Mouse (Mus musculus) C2C12 (cell line): Measurements from ENCODE around the gene Stambpl1. TPM values are rescaled to one million over a fixed set of nuclear protein-coding genes. Genes with fewer than 3 reads are reported as not detected.

Experiments
- H3K27me3 ChIP-seq: one replicate; pipeline ENCODE4 v1.6.1; 2011; ENCODE audit not compliant: control insufficient read depth, insufficient read depth, insufficient read length
- H3K36me3 ChIP-seq: one replicate; pipeline ENCODE4 v1.6.1; 2011; ENCODE audit not compliant: control insufficient read depth, insufficient read depth
- H3K4me3 ChIP-seq: one replicate; pipeline ENCODE4 v1.5.1; 2011; ENCODE audit warnings: mild to moderate bottlenecking, control low read depth; ENCODE audit not compliant: poor library complexity, insufficient read depth, severe bottlenecking
- H3K79me2 ChIP-seq: one replicate; pipeline ENCODE4 v1.6.1; 2011; ENCODE audit not compliant: control insufficient read depth, insufficient read depth
- H3K79me3 ChIP-seq: one replicate; pipeline ENCODE4 v1.6.1; 2011; ENCODE audit warnings: low read depth, control low read depth
- H3ac ChIP-seq: one replicate; pipeline ENCODE3; 2011; ENCODE audit warnings: low read depth; ENCODE audit not compliant: control insufficient read depth, insufficient read length
- CEBPB ChIP-seq: IDR thresholded peaks from one replicate; pipeline ENCODE4 v1.6.1; 2011; ENCODE audit warnings: low read depth, mild to moderate bottlenecking, control low read depth, moderate library complexity
- CTCF ChIP-seq: IDR thresholded peaks from one replicate; pipeline ENCODE4 v1.5.1; 2011; ENCODE audit not compliant: control insufficient read depth, insufficient read depth, insufficient read length
- FOSL1 ChIP-seq: IDR thresholded peaks from one replicate; pipeline ENCODE4 v1.8.0; 2011; ENCODE audit warnings: mild to moderate bottlenecking, low read length; ENCODE audit not compliant: poor library complexity, insufficient read depth, severe bottlenecking
- MAX ChIP-seq: IDR thresholded peaks from one replicate; pipeline ENCODE4 v1.6.1; 2011; ENCODE audit warnings: mild to moderate bottlenecking, control low read depth
- MYOD1 ChIP-seq: IDR thresholded peaks from one replicate; pipeline ENCODE4 v1.6.1; 2011; ENCODE audit warnings: low read depth; ENCODE audit not compliant: control insufficient read depth, insufficient read length
- MYOG ChIP-seq: IDR thresholded peaks from one replicate; pipeline ENCODE4 v1.6.1; 2011; ENCODE audit not compliant: control insufficient read depth, insufficient read length; ENCODE audit errors: extremely low read depth
- USF1 ChIP-seq: IDR thresholded peaks from one replicate; pipeline ENCODE4 v1.6.1; 2011; ENCODE audit warnings: low read depth, mild to moderate bottlenecking, control low read depth, moderate library complexity
- polyA plus RNA-seq: library from polyadenylated mRNA; unstranded; fragments of >200 nt; fragmentation: generic; extraction: Trizol; gene quantifications from one replicate; pipeline ENCODE4 v1.2.1, GENCODE M21; 2012; ENCODE audit warnings: missing spikeins

The Stambpl1 gene
- polyA plus RNA-seq, 1 experiment: 19.0 TPM

- Histone ChIP-seq H3ac (no peak overlapping the region), H3K36me3 (no peaks in the 10 kb centered on the region), H3K27me3 (no peaks in the 10 kb centered on the region), H3K4me3 (no peak overlapping the region), H3K79me2 (no peaks in the 10 kb centered on the region), H3K79me3 (no peaks in the 10 kb centered on the region)
- TF ChIP-seq MAX: no peak
- TF ChIP-seq CEBPB: peak; percentile 74
Measured at GRCm38 (mm10) chr19:34179136-34179535, 12.9 kb upstream of the Stambpl1 start.

GRCm38 (mm10) chr19:34180316-34180715 lies 11.7 kb upstream of the Stambpl1 start:
- Histone ChIP-seq H3K27me3 (no peaks in the 10 kb centered on the region), H3K4me3 (no peak overlapping the region), H3K79me2 (no peaks in the 10 kb centered on the region), H3K36me3 (no peaks in the 10 kb centered on the region), H3K79me3 (no peaks in the 10 kb centered on the region), H3ac (no peak overlapping the region)
- TF ChIP-seq USF1 (no peak), MYOG (no peak), MYOD1 (peak; percentile 73), FOSL1 (no peak), CTCF (no peak), MAX (no peak), CEBPB (no peak)

DNA sequence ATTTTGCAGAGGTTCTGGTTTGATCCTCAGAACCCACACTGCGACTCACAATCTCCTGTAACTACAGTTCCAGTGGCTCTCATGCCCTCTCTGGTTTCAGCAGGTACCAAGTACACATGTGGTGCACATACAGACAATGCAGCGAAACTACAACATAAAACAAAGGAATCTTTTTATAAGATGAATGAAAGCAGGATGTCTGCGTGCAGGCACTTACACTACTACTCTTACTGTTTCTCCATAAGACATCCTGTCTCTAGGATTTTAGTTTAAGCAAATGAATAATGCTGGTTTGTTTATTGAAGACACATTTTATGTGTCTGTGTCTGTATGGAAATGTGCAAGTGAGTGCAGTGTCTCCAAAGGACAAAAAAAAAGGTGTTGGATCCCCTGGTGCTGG lies 10.8 kb upstream of the Stambpl1 start:
- no peaks in the 10 kb centered on the region for H3K36me3 ChIP-seq
- H3K4me3 ChIP-seq: no peak overlapping the region
- H3K79me2 ChIP-seq: no peaks in the 10 kb centered on the region

DNA sequence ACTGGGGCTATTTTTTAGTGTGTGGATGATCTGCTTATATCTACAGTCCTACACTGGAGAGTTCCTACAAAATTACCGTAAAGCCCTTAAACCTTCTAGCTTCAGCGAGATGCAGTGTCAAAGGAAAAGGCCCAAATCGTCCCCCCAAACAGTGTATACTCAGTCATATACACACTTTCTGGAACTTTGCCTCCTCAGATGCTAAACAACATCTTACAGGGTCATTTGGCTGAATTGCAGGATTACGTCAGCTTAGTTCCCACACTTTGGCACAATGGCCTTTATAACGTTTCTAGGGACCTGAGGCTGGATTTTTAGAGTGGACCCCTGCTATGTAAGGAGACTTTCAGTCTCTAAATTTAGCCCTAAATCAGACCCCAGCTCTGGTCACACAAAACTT lies 9.5 kb upstream of the Stambpl1 start:
- Histone ChIP-seq H3K4me3 (no peak overlapping the region), H3K79me3 (no peaks in the 10 kb centered on the region), H3K36me3 (no peaks in the 10 kb centered on the region), H3K79me2 (no peaks in the 10 kb centered on the region), H3ac (no peak overlapping the region), H3K27me3 (no peaks in the 10 kb centered on the region)
- TF ChIP-seq MAX: no peak
- TF ChIP-seq MYOD1: no peak

More for the DNA sequence above, 10.8 kb upstream of the Stambpl1 start:
- Histone ChIP-seq H3ac (no peak overlapping the region), H3K79me3 (no peaks in the 10 kb centered on the region), H3K27me3 (no peaks in the 10 kb centered on the region)
- TF ChIP-seq MYOD1 (no peak), CTCF (no peak), CEBPB (no peak), FOSL1 (no peak), MAX (no peak), USF1 (no peak), MYOG (no peak)

DNA sequence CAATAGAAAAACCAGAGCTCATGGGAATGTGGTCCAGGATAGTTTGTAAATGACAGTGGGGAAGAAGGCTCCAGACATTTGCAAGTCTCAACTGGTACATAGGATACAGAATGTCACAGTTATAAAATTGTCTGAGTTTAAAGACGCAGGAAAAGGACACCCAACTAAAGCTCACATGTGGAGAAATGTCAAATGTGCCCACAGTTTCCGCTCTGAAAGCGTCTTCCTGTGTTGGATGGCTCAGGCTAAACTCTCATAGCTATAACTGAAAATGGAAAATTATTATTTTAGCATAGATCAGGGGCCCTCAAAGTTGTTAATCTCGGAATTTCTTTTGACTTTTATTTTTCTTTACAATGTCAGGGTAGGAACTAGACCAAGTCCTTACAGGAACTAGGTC lies 5.2 kb upstream of the Stambpl1 start:
- no peak overlapping the region for H3K4me3 ChIP-seq
- H3K79me2 ChIP-seq: no peaks in the 10 kb centered on the region
- TF ChIP-seq MYOG (no peak), CTCF (no peak), MYOD1 (no peak), CEBPB (no peak), FOSL1 (no peak), MAX (no peak), USF1 (no peak)
- H3K79me3 ChIP-seq: no peaks in the 10 kb centered on the region
- H3ac ChIP-seq: no peak overlapping the region
- H3K36me3 ChIP-seq: no peaks in the 10 kb centered on the region
- H3K27me3 ChIP-seq: no peaks in the 10 kb centered on the region

DNA sequence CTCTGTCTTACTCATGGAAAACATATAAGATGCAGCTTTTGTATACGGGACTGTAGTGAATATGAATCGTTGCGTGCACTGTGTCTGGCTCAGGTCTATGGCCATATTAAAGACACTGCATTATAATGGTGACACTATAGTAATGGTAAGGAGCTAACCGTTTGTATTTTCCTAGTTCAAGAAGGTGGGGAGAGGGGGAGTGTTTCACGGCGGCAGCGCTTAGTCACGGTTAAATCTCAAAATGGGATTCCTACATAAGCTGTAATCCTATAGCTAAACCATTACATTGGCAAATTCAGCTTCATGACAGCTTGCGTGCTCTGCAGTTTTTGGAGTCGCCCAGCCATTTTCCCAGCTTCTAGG lies 403 bp upstream of the Stambpl1 start:
- Histone ChIP-seq H3K79me3 (peaks cover 28% of the 10 kb centered on the region), H3K4me3 (peak overlapping the region; percentile 67), H3ac (peak overlapping the region; percentile 19), H3K36me3 (no peaks in the 10 kb centered on the region), H3K27me3 (no peaks in the 10 kb centered on the region), H3K79me2 (peaks cover 46% of the 10 kb centered on the region)
- TF ChIP-seq MYOD1 (no peak), MYOG (no peak), FOSL1 (no peak), MAX (no peak), CTCF (no peak), USF1 (no peak)
